Mouse (Mus musculus): Measurements from ENCODE around the gene Cmbl.
"Not testable (repeated sequence)": the region's sequence is repeated elsewhere in the genome, so short reads cannot be mapped to it uniquely, and the experiment has no call there.

The Cmbl gene

DNA sequence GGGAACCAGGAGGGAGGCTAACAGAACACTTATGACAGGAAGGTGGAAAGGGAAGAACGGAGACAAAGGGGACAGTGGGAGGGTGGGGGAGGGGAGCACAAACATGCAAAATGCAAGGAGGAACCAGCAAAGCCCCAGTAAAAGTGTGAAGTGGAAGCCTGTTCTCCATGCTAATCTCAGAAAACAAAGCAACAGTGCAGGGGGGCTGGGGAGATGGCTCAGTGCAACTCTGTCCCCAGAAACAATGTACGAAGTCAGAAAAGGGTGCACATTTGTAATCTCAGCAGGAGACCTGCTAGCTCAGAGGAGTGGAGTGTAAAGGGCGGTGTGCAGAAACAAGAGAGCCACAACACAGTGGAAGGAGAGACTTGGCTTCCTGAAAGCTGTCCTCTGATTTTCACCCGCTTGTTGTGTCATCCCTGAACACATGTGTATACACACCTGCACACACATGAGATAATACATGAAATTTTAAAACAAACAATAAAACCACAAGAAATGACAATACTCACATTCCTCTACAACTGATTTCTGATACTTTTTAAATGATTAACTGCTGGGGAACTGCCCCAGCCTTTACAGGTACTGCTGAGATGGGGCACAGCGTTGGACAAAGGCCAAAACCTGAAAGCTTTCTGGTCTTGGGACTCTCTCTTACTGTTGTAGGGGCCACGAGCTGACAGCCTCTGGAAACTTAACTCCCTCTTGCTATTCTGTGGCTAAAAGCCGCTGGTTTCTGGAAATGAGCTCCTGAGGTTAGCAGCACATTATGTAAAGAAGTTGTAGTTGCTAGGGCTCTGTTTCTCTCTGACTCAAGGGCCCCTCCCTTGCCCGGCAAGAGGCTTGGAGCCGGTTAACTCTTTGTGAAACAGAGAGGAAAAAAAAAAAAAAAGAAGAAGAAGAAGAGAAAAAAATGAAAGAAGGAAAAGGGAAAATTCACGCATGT lies 22.9 kb upstream of the Cmbl start:
- DNase-seq (ENCODE audit: low spot score), result no peak

DNA sequence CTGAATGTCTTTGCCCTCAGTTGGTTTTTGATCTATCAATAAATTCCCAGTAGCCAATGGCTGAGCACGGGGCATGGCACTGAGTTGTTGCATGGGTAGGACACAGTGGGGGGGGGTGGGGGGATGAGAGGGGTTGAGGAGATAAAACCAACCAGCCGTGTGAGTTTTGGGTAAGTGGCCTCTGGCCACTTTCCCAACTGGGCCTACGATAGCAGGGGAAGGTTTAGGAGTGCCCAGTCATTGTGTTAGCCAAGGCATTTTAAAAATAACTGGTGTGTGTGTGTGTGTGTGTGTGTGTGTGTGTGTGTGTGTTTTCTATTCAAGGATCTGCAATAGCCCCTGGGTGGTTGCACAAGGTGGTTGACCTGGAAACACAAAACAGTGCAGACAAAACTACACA lies 21.9 kb upstream of the Cmbl start:
- no peak for DNase-seq (ENCODE audit: low spot score)

DNA sequence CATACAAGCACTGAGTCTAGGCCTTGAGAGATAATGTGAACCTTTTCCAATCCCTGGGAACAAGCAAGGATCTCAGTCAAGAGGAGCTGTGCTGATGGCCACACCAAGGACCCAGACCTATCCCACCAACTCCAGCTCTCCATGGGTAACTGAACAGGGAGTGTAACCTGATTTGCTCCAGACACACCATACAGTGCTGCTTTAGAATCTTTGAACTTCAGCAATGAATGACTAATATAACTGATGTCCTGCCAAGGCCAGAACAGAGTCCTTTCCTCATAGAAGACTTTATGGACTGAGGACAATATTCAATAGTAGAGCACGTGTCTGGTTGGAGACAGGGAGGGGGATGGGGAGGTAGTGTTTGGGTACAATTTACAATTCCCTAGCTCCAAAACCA lies 20.1 kb upstream of the Cmbl start:
- no peak for DNase-seq (ENCODE audit: low spot score)

DNA sequence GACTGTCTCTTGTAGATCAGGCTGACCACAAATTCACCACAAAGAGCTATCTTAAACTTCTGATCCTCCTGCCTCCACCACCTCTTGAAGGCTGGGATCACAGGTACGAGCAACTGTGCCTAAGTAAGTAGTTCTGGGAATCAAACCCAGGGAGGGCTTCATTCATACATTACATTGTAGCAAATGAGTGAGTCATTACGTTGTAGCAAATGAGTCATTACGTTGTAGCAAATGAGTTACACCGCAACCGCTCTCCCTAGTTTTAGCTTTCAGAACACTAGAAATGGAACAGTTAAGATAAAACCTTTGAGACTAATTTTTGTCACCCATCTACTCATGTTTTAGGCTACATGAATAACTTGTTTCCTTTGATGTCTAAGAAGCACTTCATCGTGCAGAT lies 18.9 kb upstream of the Cmbl start:
- no peak for DNase-seq (ENCODE audit: low spot score)

DNA sequence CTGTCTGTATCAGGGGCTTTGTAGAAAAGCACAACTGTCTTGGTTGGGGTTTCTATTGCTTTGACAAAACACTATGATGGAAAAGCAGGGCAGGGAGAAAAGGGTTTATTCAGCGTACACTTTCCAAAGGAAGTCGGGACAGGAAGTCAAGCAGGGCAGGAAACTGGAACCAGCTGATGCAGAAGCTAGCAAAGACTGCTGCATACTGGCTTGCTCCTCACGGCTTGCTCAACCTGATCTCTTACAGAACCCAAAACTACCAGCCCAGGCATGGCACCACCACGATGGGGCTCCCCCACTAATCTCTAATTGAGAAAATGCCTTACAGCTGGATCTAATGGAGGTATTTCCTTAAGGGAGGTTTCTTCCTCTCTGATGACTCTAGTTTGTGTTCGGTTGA lies 17.8 kb upstream of the Cmbl start:
- DNase-seq (ENCODE audit: low spot score), result no peak

DNA sequence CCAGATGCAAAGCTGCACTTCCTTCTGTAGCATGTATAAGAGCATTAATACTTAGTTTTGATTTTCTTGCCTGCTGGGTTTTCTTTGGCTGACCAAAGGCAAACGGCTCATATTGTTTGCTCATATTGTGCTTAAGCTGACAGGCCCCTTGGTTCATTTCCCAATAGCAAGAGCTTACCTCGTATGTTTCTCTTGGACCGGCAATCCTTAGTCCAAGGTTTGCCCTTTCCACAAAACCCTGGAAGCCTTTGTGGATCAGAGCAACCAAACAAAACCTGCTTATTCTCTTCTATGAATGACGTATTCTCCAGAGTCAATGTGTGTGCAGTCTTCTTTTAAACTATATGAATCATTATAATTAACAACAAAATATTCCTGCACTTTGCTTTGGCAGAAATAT lies 14.8 kb upstream of the Cmbl start:
- DNase-seq (ENCODE audit: low spot score), result no peak

DNA sequence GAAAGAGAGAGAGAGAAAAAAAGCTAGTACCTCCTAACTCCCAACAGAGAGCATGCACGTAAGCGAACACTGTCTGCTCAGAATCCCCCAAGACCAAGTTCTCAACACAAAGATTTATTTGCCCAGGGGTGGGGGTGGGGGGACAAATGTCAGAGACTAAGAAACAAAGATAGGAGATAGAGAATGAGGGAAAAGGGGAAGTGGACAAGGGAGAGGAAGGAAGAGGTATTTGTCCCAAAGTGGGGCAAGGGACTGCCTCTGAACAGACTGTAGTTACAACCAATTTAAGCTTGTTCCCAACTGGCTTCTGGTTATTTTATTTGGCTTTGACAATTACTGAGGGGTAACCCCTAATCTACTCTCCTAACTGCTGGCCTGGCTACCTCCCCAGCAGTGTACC lies 10.3 kb upstream of the Cmbl start:
- DNase-seq (ENCODE audit: low spot score), result no peak

DNA sequence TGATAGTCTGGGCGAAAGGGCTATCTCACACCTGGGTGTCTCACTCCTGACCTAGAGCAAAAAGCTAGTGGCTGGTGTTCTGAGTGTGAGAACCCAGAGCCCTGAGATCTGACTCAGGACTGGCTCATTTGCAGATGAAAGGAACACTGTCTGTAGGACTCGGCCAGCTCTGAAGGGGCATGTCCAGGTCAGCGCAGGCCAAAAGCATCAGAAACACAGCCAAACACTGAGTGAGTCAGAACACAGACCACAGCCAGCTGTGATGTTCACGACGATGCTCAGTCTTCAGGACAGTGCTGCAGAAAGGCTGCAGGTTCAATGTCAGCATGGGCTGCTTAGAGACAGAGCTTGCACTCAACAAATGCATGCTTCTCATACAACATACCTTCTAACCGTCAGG lies 3.8 kb upstream of the Cmbl start:
- DNase-seq (ENCODE audit: low spot score), result no peak

DNA sequence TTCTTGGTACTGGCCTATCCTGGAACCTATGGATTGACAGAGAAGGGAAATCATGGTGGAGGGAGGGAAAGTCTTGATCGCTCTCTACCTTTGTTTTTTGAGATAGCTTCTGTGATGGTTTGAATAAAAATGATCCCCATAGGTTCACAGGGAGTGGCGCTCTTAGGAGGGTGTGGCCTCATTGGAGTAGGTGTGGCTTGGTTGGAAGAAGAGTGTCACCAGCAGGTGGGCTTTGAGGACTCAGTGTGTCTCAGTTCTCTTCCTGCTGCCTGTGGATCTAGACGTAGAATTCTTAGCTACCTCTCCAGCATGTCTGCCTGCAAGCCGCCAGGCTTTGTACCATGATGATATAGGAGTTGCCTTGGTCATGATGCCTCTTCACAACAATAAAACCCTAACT lies 3.2 kb upstream of the Cmbl start:
- no peak for DNase-seq (ENCODE audit: low spot score)

DNA sequence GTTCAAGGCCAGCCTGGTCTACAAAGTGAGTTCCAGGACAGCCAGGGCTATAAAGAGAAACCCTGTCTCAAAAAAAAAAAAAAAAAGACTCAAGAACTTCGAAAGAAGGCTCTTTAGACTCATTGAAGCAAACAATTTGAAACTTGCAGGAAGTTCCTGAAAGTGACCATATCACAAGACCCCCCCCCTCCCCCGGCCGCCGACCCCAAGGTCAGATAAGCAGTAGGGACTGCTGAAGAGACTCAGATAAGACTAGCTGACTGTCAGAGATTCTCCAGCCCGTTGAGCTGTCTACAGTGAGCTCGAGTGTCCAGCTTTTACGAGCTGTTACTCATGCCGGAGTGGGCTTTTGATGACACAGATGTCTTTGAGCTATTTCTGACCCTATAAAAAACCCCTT lies 2.3 kb upstream of the Cmbl start:
- no peak for DNase-seq (ENCODE audit: low spot score)

DNA sequence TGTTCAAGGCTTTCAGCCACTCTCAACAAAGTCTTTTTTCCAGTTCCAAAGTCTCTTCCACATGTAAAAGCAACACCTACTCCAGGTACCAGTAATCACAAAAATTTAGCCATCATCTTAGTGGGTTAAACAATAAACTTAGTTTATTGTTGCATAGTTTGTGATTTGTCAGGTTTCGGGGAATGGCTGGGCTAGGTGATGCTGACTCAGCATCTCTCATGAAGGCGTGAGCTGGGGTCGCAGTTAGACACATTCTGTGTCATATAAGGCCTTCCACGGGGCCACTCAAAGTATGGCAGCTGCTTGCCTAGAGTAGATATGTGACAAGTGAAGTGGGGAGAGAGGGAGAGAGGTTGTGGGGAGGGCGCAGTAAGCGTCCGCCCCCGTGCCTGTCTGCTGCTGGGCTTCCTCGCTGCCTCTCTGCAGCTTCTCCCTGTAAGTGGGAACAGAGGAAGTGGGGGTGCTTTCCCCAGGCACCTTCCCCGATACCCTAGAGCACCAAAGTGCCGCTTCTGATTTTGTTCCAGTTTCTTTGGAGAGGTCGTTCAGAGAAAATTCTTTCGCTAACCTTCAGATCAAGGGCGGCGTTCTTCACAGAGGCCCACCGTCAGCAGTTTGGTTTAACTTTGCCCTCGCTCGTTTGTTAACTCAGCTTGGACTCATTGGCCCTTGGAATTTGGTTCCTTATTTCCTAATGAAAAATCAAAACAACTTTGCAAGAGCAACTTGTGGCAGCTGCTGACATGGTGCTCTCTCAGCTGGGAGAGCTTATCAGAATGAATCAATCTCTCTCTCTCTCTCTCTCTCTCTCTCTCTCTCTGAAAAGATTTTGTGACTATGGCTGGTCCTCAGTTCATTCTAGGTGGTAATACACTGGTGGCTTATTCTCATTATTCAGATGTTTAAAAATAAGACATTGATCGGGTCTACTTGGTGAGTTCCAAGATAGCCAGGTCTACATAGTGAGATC lies 1.3 kb upstream of the Cmbl start:
- DNase-seq (ENCODE audit: low spot score), result no peak

DNA sequence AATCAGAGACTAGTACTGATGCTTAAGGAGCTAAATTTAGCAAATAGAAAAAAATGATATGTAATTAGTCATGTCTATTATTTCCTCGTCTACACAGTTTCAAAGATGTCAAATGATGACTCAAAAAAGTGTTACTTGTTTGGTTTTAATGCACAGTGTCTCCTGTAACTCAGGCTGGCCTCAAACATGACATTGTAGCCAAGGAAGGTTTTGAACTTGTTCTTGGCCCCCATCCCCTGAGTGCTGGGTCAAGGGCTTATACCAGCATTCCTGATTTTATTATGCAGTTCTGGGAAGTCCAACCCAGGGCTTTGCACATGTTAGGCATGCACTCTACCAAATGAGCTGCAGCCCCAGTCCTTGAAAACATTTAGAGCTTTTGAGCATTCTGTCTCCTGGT lies 597 bp downstream of the Cmbl start:
- no peak for DNase-seq (ENCODE audit: low spot score)

DNA sequence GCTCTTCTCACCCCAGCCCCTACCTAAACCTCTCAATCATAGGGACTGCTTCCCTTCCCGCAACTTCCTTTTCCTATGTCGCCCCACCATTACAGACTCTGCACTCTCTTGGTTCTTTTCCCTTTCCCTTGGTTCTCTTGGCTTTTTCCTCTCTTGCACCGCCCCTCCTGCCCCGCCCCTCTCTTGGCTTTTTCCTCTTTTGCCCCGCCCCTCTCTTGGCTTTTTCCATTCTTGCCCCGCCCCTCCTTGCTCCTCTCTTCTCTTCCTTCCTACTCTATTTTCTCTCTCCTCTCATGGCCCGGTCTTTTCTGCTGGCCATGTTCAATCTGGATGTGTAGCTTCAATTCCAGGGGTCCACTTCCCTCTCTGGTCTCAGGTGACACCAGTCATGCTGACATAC lies 2.2 kb downstream of the Cmbl start:
- no peak for DNase-seq (ENCODE audit: low spot score)

DNA sequence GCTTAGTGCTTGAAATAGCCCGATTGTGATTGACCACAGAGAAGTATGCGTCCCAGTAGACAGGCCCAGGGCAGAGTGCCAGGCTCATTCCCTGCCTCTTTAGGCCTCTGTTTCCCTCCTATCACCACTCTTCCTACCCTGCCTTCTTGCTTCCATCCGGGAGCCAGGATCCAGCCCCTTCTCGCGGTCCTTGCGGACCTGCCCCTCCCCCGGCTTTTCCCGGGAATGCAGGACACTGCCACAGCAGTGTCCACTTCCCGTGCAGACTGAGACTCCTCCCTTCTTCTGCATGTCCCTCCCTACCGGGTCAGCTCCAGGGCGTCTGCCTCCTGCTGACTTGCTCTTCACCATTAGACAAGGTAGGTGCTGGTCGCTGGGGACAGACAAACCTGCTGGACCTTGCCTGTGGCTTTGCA lies 3.4 kb downstream of the Cmbl start:
- no peak for DNase-seq (ENCODE audit: low spot score)

DNA sequence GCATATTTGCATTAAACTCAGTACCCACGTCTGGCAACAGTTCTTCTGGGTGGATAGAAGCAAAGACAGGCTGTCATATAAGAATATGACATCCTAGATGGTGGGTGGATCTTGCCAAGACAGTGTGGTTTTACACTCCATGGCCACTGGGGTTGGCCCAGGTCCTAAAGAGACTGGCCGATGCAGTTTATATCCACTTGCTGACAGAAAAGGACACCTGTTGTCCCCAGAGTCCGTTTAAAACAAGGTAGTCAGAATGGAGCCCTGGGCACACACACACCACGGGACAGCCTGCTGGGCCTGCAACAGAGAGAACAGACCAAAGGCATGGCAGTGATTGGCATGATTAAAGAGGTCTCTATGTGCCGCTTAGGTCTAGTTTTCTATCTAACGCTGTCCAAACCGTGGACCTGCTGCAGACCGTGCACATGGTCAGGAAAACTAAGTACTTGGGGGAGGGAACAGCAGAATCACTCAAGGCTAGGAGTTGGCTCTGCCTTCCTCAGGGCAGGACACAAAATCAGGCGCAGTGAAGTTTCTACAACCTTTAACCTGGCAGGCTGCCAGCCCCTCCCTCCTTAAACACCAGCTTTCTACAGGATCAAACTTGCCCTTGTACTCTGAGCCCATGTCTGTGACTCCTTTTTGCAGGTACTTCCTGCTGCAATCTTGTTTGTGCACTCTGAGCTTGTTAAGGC lies 4.3 kb downstream of the Cmbl start:
- DNase-seq (ENCODE audit: low spot score), result no peak

DNA sequence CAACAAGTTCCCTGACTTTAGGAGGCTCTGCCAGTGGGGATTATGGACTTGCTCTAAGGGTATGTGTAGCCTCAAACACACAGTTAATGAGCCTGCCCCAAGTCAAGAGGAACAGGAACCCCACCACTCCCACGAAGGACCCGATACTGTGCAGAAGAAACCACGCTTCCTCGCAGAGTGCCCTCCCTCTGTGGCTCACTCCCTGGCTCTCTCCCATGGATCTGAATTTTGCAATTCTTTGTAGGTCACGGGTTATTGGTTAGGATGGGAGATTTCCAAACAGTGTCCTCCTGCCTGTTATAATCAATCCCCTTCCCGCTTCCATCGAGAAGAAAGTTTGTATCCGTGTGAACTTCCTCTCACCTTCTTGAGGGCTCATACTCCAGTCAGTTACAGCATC lies 5.8 kb downstream of the Cmbl start:
- DNase-seq (ENCODE audit: low spot score), result no peak

DNA sequence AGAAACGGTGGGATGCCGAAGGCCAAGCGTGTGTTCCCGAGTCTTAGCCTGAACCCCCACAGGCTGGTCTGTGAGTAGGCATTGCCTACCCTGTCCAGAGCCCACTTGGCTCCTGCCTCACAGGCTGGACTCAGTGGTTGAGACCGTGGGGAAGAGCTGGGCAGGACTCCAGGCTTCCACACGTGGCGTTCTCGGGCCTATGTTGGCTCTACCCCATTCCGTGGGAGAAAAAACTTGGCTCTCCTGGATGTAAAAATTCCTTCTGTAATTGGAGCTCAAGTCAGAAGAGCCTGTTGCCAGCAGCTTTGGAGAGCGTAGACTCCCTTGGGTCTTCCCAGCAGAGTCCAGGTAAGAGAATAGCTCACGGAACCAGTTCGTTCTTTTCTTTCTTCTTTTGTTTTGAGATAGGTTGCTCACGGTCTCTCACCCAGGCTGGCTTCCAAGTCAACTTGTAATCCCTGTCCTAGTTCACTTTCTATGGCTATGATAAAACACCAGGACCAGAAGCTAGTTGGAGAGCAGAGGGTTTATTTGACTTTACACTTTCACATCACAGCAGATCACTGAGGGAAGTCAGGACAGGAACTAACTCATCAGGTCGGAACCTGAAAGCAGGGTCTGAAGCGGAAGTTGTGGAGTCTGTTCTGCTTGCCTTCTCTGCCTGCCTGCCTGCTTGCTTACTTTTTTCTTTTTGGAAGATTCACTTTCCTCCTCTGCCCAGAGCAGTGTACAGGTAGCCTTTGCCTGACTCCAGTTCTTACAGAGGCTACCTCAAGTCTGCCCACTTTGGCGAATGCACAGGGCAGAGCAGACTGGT lies 6.9 kb downstream of the Cmbl start:
- no peak for DNase-seq (ENCODE audit: low spot score)

DNA sequence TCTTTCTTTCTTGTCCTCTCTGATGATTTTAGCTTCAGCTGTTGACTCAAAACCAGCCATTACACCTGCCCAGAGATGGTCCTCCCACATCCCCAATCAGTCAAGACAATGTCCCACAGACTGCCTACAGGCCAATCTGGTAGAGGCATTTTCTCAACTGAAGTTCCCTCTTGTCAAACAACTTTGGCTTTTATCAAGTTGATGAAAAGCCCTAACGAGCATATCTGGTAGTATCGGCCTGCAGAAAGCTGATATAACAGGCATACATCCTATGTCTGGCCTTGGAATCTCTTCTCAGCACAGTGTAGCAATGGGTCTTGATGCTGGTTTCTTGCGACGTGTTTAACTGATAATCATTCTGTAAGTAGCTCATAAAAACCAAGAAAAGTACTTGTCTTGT lies 8.1 kb downstream of the Cmbl start:
- DNase-seq (ENCODE audit: low spot score), result peak; percentile 21

DNA sequence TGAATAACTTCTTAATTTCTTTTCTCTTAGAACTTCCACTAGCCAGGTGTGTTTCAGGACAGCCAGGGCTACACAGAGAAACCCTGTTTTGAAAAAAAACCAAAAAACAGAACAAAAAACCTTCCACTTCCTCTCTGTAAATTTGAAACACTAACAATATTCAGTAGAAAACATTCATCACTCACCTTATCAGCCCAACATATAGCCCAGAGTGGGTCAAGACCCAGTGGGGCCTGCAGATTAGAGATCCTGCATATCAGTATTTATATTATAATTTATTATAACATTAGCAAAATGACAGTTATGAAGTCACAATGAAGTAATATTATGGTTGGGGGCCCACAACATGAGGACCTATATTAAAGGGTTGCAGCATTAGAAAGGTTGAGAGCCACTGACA lies 8.5 kb downstream of the Cmbl start:
- no peak for DNase-seq (ENCODE audit: low spot score)

DNA sequence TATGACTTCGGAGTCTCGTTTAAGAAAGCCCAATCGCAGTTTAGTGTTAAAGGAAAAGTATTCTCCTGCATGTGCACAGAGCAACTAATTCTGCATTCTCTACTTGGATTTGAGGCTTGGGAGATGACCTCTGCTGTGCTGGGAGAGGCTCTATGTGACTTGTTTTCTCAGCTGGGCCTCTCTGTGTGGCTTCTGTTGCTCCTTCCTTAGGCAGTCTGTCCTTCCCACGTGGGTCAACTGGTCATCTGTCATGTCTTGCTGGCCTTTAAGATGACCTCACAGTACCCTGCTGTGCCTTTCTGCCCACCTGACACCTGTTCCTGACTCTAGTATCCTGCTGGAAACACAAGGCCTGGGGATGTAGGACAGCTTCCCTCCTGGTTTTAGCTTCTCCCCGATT lies 10.9 kb downstream of the Cmbl start:
- DNase-seq (ENCODE audit: low spot score), result no peak

DNA sequence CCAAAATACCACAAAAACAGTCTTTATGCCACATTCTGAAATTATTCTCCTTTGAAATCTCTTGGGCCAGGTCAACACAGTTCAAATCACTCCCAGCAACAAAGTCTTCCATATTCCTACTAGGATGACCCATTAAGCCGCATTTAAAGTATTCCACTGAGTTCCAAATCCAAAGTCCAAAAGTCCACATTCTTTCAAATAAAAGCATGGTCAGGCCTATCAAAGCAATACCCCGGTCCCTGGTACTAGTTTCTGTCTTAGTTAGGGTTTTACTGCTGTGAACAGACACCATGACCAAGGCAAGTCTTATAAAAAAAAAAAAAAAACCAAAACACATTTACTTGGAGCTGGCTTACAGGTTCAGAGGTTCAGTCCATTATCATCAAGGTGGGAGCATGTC lies 15.9 kb downstream of the Cmbl start:
- DNase-seq (ENCODE audit: low spot score), result not testable (repeated sequence)
